Mouse (Mus musculus) neural tube, embryonic 15.5 days (tissue): ENCODE results near the gene Gigyf2. TPM values are rescaled to one million over a fixed set of nuclear protein-coding genes. Genes with fewer than 3 reads are reported as not detected.

Experiments used
- ATAC-seq: fragments of 200-750 bp; cut with Nextera tagmentation; 2 replicates; pipeline ENCODE4 v1.8.0; 2017; ENCODE audit warnings: mild to moderate bottlenecking, moderate TSS enrichment, moderate library complexity; ENCODE audit not compliant: low FRiP score
- H3K27ac ChIP-seq: fragments of 300-500 bp; sonication (generic); replicated peaks from 2 replicates; pipeline ENCODE4 v1.5.1; 2015; ENCODE audit warnings: mild to moderate bottlenecking, inconsistent platforms
- H3K27me3 ChIP-seq: fragments of 300-500 bp; sonication (generic); replicated peaks from 2 replicates; pipeline ENCODE4 v1.6.1; 2015; ENCODE audit warnings: inconsistent platforms
- H3K36me3 ChIP-seq: fragments of 300-500 bp; sonication (generic); 2 replicates; pipeline ENCODE4 v1.6.1; 2015; ENCODE audit warnings: inconsistent platforms
- H3K4me1 ChIP-seq: fragments of 300-500 bp; sonication (generic); 2 replicates; pipeline ENCODE4 v1.6.1; 2015; ENCODE audit warnings: inconsistent platforms
- H3K4me2 ChIP-seq: fragments of 300-500 bp; sonication (generic); 2 replicates; pipeline ENCODE4 v1.6.1; 2015; ENCODE audit warnings: inconsistent platforms, mild to moderate bottlenecking, moderate library complexity
- H3K4me3 ChIP-seq: fragments of 300-500 bp; sonication (generic); replicated peaks from 2 replicates; pipeline ENCODE4 v1.5.1; 2015; ENCODE audit warnings: mild to moderate bottlenecking, inconsistent platforms
- H3K9ac ChIP-seq: fragments of 300-500 bp; sonication (generic); replicated peaks from 2 replicates; pipeline ENCODE4 v1.6.1; 2015; ENCODE audit warnings: mild to moderate bottlenecking, inconsistent platforms
- H3K9me3 ChIP-seq: fragments of 300-500 bp; sonication (generic); replicated peaks from 2 replicates; pipeline ENCODE4 v1.6.1; 2016; ENCODE audit warnings: inconsistent platforms
- WGBS: fragments of 180-500 bp; shearing (Covaris S2); methylation state at CpG from one replicate; pipeline ENCODE4 v1.1.7; 2015; ENCODE audit warnings: mixed read lengths; 5-methylcytosine and 5-hydroxymethylcytosine counted together
- polyA plus RNA-seq: library from polyadenylated mRNA; unstranded; fragments of >200 nt; fragmentation: Nextera tagmentation; extraction: Ambion mirVana; gene quantifications from 2 replicates; pipeline ENCODE4 v1.2.1, GENCODE M21; 2015

Gene Gigyf2
- 61.7 and 63.0 TPM in 2 replicates for polyA plus RNA-seq

- peak within 1 kb of the TSS; percentile 94 for H3K4me3 ChIP-seq
- no peaks in the 10 kb centered on the region for H3K36me3 ChIP-seq
- H3K4me1 ChIP-seq: peaks cover 13% of the 10 kb centered on the region
- no peaks in the 10 kb centered on the region for H3K9me3 ChIP-seq
- peak within 1 kb of the TSS; percentile 98 for H3K9ac ChIP-seq
- no peaks in the 10 kb centered on the region for H3K27me3 ChIP-seq
- peak within 1 kb of the TSS; percentile 70 for H3K4me2 ChIP-seq
- peak within 1 kb of the TSS; percentile 92 for H3K27ac ChIP-seq
- under 1% methylated on average over 27 of the region's 36 CpGs for WGBS
- peak; percentile 98 for ATAC-seq
These were observed at the start of gene Gigyf2 for GRCm38 (mm10) chr1:87326742-87327163. Gene Gigyf2, plus strand, starts transcription at chr1:87326998.

- 86% methylated on average over 5 of the region's 5 CpGs for WGBS
- H3K4me3 ChIP-seq: no peak overlapping the region
- no peaks in the 10 kb centered on the region for H3K36me3 ChIP-seq
- no peak overlapping the region for H3K4me2 ChIP-seq
- no peak for ATAC-seq
- H3K4me1 ChIP-seq: peaks cover 4% of the 10 kb centered on the region; the same call in 1 of the 2 replicates
- no peaks in the 10 kb centered on the region for H3K27me3 ChIP-seq
- no peaks in the 10 kb centered on the region for H3K9me3 ChIP-seq
- H3K27ac ChIP-seq: no peak overlapping the region
- no peak overlapping the region for H3K9ac ChIP-seq
These were observed 46.5 kb upstream of the Gigyf2 start for GRCm38 (mm10) chr1:87280281-87280680.

GRCm38 (mm10) chr1:87281599-87282412 is 45.0 kb upstream of the Gigyf2 start:
- H3K4me1 ChIP-seq: peaks cover 4% of the 10 kb centered on the region; the same call in 1 of the 2 replicates
- no peak for ATAC-seq
- H3K4me3 ChIP-seq: no peak overlapping the region
- no peaks in the 10 kb centered on the region for H3K27me3 ChIP-seq
- no peaks in the 10 kb centered on the region for H3K9me3 ChIP-seq
- H3K4me2 ChIP-seq: peak overlapping the region; percentile 3; the same call in 1 of the 2 replicates
- no peak overlapping the region for H3K9ac ChIP-seq
- no peak overlapping the region for H3K27ac ChIP-seq
- WGBS: 14% methylated on average over 20 of the region's 20 CpGs
- H3K36me3 ChIP-seq: no peaks in the 10 kb centered on the region

- WGBS: 72% methylated on average over 6 of the region's 6 CpGs
These were observed 44.4 kb upstream of the Gigyf2 start for GRCm38 (mm10) chr1:87282413-87282788.

GRCm38 (mm10) chr1:87283410-87283960 is 43.3 kb upstream of the Gigyf2 start:
- Histone ChIP-seq H3K36me3 (no peaks in the 10 kb centered on the region), H3K27ac (no peak overlapping the region), H3K9ac (no peak overlapping the region), H3K9me3 (no peaks in the 10 kb centered on the region), H3K27me3 (no peaks in the 10 kb centered on the region), H3K4me1 (peaks cover 4% of the 10 kb centered on the region; the same call in 1 of the 2 replicates), H3K4me3 (no peak overlapping the region), H3K4me2 (no peak overlapping the region)
- no peak for ATAC-seq
- 82% methylated on average over 10 of the region's 10 CpGs for WGBS

More at GRCm38 (mm10) chr1:87282413-87282788, 44.4 kb upstream of the Gigyf2 start:
- Histone ChIP-seq H3K4me1 (peaks cover 4% of the 10 kb centered on the region; the same call in 1 of the 2 replicates), H3K9ac (no peak overlapping the region), H3K36me3 (no peaks in the 10 kb centered on the region), H3K27ac (no peak overlapping the region), H3K4me2 (no peak overlapping the region), H3K9me3 (no peaks in the 10 kb centered on the region), H3K27me3 (no peaks in the 10 kb centered on the region), H3K4me3 (no peak overlapping the region)
- ATAC-seq: no peak

DNA sequence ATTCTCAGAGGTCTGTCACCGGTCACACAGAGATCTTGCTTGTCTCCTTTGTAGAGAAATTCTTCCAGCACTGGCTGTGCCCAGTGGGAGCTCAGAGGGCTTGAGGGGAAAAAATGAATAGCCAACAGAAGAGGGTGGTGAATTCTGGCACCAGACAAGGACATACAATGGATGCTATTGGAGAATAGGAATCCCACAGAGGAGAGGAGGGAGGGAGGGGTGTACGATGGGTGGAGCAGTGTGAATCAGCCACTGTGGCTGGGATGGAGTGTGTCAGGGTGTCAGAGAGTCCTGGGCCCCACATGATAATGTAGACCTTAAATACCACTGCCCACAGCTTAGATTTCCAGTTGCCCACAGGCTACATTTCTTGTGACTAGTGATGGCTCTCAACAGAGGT is 39.7 kb upstream of the Gigyf2 start:
- H3K4me3 ChIP-seq: no peak overlapping the region
- no peaks in the 10 kb centered on the region for H3K27me3 ChIP-seq
- H3K27ac ChIP-seq: no peak overlapping the region
- no peaks in the 10 kb centered on the region for H3K9me3 ChIP-seq
- H3K4me1 ChIP-seq: no peaks in the 10 kb centered on the region
- no peak overlapping the region for H3K4me2 ChIP-seq
- WGBS: 54% methylated on average over 2 of the region's 2 CpGs
- no peak for ATAC-seq
- no peaks in the 10 kb centered on the region for H3K36me3 ChIP-seq
- H3K9ac ChIP-seq: no peak overlapping the region

- Histone ChIP-seq H3K9me3 (no peaks in the 10 kb centered on the region), H3K4me1 (no peaks in the 10 kb centered on the region), H3K27me3 (no peaks in the 10 kb centered on the region), H3K27ac (no peak overlapping the region), H3K4me3 (no peak overlapping the region), H3K9ac (no peak overlapping the region), H3K36me3 (no peaks in the 10 kb centered on the region), H3K4me2 (no peak overlapping the region)
- no peak for ATAC-seq
- WGBS: 54% methylated on average over 8 of the region's 8 CpGs
These were observed 35.4 kb upstream of the Gigyf2 start for GRCm38 (mm10) chr1:87291416-87291815.

GRCm38 (mm10) chr1:87292420-87293190 is 34.2 kb upstream of the Gigyf2 start:
- Histone ChIP-seq H3K27ac (no peak overlapping the region), H3K9me3 (no peaks in the 10 kb centered on the region), H3K9ac (no peak overlapping the region), H3K4me3 (no peak overlapping the region), H3K4me1 (no peaks in the 10 kb centered on the region), H3K36me3 (no peaks in the 10 kb centered on the region), H3K27me3 (no peaks in the 10 kb centered on the region), H3K4me2 (no peak overlapping the region)
- no peak for ATAC-seq
- 72% methylated on average over 15 of the region's 15 CpGs for WGBS

GRCm38 (mm10) chr1:87294063-87294710 is 32.6 kb upstream of the Gigyf2 start:
- H3K4me1 ChIP-seq: no peaks in the 10 kb centered on the region
- no peak overlapping the region for H3K27ac ChIP-seq
- 78% methylated on average over 4 of the region's 4 CpGs for WGBS
- no peaks in the 10 kb centered on the region for H3K9me3 ChIP-seq
- H3K27me3 ChIP-seq: no peaks in the 10 kb centered on the region
- no peak overlapping the region for H3K9ac ChIP-seq
- H3K4me3 ChIP-seq: no peak overlapping the region
- ATAC-seq: no peak
- no peak overlapping the region for H3K4me2 ChIP-seq
- no peaks in the 10 kb centered on the region for H3K36me3 ChIP-seq

- no peaks in the 10 kb centered on the region for H3K27me3 ChIP-seq
- H3K9ac ChIP-seq: no peak overlapping the region
- no peak overlapping the region for H3K4me2 ChIP-seq
- H3K9me3 ChIP-seq: no peaks in the 10 kb centered on the region
- no peak overlapping the region for H3K27ac ChIP-seq
- ATAC-seq: no peak
- WGBS: 75% methylated on average over 4 of the region's 4 CpGs
- H3K4me1 ChIP-seq: 0 out of 2 replicates have a peak, but pooled peaks cover 3% of the 10 kb centered on the region
- H3K4me3 ChIP-seq: no peak overlapping the region
- no peaks in the 10 kb centered on the region for H3K36me3 ChIP-seq
These were observed 31.8 kb upstream of the Gigyf2 start for GRCm38 (mm10) chr1:87294951-87295350.

DNA sequence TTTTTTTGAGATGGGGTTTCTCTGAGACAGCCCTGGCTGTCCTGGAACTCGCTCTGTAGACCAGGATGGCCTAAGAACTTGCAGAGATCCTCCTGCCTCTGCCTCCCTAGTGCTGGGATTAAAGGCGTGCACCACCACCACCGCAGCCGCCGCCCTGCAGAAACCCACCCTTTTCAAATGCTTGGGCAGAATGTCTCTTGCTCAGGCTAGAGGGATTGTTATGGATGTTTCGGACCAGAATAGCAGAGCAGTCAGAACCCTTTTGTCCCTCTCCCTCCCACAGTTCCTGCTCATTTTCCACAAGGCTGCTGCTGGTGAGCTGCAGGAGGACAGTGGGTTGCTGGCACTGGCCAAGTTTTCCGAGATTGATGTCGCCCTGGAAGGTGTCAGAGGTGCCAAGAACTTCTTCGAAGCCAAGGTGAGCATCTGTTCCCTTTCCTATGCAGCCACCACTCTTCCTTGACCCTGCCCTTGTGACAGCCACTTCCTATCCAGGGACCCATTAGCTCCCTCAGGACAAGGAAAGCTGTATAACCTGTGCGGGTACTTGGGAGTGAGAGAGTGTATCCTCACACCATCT is 29.4 kb upstream of the Gigyf2 start:
- no peak overlapping the region for H3K4me3 ChIP-seq
- 87% methylated on average over 10 of the region's 10 CpGs for WGBS
- no peaks in the 10 kb centered on the region for H3K36me3 ChIP-seq
- no peak overlapping the region for H3K4me2 ChIP-seq
- ATAC-seq: no peak
- no peaks in the 10 kb centered on the region for H3K9me3 ChIP-seq
- H3K9ac ChIP-seq: no peak overlapping the region
- H3K27ac ChIP-seq: no peak overlapping the region
- H3K4me1 ChIP-seq: 0 out of 2 replicates have a peak, but pooled peaks cover 3% of the 10 kb centered on the region
- H3K27me3 ChIP-seq: no peaks in the 10 kb centered on the region
